Mouse (Mus musculus) left cerebral cortex, postnatal 36 days (tissue): ENCODE measurements around the gene Btn2a2. TPM values are rescaled to one million over a fixed set of nuclear protein-coding genes. Genes with fewer than 3 reads are reported as not detected.

Source experiments
- DNase-seq, 2 experiments: peaks; one replicate each; pipeline ENCODE4 v3.0.0; 2021 to 2022; ENCODE audit warnings: low spot score in 2 of 2, mixed read lengths in 1 of 2
- intact Hi-C: fragments of 180-260 bp; cut with DNase I; formaldehyde crosslinking; loops from one replicate; pipeline ENCODE4 v1.15.1; 2025
- total RNA-seq, 2 experiments: library from RNA; stranded (reverse); gene quantifications; 2 replicates each; pipeline ENCODE4 v1.2.3; 2021

The Btn2a2 gene
- total RNA-seq, 2 experiments from 2014 or later = 0.93 to 1.5 TPM

DNA sequence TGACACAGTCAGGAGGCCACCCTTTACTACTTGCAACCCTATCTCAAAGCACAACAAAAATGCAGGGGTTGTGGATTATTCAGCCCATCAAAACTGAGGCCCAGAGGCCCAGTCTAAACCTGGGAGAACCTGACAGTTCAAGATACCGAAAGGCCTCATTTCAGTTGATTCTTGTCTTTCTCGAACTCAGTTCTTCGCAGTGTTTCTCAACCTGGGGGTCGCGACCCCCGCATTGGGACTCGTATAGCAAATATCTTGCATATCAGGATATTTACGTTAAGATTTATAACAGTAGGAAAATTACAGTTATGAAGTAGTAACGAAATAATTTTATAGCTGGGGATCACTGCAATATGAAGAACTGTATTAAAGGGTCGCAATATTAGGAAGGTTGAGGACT is 37.2 kb upstream of the Btn2a2 start:
- no peak for DNase-seq
- intact Hi-C loops = no loop called here

DNA sequence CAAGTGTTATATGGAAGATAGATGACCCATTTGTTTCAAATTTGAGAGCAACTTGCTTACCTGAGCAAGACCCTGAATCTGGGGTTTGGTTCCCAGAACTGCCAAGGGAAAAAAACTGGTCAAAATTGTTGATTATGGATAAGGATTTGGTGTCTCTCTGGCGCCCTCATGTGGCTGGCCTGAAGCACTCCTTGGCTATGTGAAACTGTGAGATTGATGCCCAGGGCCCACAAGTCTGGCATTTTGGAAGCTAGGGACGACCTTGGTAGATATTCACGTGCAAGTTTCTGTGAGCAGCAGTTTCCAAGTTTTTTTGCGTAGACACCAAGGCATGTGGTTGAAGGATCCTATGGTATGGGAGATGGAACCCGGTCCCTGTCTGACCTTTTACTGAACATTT is 36.0 kb upstream of the Btn2a2 start:
- DNase-seq = peak; percentile 58 to 64
- intact Hi-C loops = no loop called here

DNA sequence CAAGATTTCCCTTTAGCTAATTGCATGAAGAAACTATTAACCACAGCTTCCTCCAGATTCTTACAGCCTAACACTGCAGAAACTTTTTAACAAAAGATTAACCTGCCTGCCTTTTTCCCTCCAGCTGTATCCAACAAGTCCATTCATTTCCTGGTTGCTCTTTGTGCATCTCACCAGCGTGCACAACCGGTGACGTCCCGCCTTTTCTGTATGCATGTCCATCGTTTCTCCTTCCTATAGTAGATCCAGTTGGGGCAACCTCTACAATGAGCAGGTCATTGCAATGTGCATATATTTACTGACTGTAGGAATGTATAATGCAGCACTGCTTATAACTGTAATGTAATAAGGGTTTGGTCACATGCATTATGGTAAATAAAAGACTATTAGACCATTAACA is 35.3 kb upstream of the Btn2a2 start:
- no peak for DNase-seq
- intact Hi-C loops = no loop called here

DNA sequence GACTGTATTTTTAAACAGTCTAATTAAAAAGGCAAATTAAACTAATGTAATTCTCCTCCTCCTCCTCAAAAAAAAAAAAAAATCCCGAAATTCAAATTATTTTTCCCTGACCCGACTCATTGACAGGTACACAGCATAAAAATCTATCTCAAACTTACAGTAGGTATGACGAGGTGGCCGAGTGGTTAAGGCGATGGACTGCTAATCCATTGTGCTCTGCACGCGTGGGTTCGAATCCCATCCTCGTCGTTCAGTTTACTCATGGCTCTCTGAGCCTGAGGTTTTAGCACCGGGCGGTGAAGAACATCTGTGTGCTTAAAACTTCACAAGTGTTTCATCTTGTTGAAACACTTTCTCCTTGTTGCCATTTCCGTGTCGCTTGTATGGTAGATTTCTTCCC is 33.0 kb upstream of the Btn2a2 start:
- DNase-seq = peak; percentile 72 to 79
- intact Hi-C loops = no loop called here

DNA sequence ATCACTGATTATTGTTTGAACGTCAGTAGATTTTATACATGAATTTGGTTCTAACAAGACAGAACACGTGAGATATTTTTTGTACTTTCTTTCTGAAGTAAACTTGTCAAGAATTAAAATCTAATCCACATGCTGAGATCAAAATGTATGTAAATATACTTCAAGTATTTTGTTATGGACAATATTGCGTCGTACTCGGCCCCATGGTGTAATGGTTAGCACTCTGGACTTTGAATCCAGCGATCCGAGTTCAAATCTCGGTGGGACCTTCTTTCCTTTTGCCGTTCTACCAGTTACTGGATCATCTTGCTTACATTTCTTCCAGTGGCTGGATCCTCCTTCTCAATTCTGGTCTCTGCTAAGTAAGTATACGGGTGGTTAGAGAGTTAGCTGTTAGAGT is 30.8 kb upstream of the Btn2a2 start:
- intact Hi-C loops = loop anchor here (2.0 to 5.0 kb wide), 2 partner anchors 83 to 1497 kb away; no protein-coding TSS in a partner anchor
- DNase-seq = peak; percentile 72 to 85

DNA sequence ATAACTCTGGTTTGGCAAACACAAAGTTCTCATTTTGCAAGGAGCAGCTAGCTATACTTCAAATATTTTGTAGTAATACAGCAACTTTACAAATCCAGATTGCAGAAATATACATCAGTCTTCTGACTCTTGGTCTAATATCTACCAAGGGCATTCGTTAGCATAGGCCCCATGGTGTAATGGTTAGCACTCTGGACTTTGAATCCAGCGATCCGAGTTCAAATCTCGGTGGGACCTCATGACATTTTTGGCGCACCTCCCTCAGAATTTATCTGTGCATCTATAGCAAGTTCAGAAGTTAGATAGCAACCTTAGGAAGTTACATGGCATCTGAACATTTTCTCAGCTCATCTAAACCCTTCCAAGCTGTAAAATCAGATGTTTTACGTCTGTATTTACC is 30.2 kb upstream of the Btn2a2 start:
- peak; percentile 72 to 78 for DNase-seq
- intact Hi-C loops = loop anchor here (2.0 to 5.0 kb wide), 2 partner anchors 82 to 1497 kb away; no protein-coding TSS in a partner anchor

DNA sequence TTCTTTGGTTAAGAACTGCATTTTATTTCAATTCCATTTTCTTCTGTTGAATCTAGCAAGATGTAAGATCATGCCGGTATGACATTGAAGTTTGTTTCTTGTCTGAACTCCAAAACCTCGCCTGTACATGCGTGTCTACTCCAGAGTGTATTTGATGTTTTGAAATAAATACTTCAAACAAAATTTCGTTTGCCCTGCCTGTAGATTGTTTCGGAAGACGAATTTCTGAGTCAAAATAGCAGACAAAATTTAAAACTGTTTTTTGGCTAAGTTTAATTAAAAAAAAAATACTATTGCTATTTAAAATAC is 29.6 kb upstream of the Btn2a2 start:
- intact Hi-C loops = loop anchor here (2.0 to 5.0 kb wide), 2 partner anchors 81 to 1496 kb away; no protein-coding TSS in a partner anchor

DNA sequence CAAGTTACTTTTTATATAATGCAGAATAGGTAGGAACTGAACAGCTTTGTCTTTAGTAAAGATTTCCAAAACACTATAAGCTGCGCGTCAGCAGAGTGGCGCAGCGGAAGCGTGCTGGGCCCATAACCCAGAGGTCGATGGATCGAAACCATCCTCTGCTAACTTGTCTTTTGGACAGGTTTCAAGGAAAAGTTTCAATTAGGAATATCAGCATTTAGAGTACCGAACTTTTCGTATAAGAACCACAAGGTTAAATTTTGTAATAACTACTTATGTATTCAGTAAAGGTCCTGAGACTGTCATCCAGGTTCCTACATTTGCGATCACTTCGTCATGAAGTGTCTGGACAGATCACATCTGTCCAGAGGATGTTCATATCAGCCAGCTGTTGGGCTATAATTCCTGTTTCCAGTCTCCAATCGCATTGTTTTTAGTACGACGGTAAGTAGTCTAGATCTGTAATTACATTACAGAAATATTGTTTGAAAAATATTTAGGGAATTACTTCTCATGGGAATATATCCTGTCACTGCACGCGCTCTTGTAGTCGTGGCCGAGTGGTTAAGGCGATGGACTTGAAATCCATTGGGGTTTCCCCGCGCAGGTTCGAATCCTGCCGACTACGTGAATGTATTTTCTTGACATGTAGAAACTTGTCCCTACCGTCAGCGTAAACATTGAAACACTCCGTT is 29.1 kb upstream of the Btn2a2 start:
- intact Hi-C loops = loop anchor here (2.0 to 5.0 kb wide), 2 partner anchors 81 to 1495 kb away; no protein-coding TSS in a partner anchor

More for the DNA sequence above, 29.6 kb upstream of the Btn2a2 start:
- no peak for DNase-seq

DNA sequence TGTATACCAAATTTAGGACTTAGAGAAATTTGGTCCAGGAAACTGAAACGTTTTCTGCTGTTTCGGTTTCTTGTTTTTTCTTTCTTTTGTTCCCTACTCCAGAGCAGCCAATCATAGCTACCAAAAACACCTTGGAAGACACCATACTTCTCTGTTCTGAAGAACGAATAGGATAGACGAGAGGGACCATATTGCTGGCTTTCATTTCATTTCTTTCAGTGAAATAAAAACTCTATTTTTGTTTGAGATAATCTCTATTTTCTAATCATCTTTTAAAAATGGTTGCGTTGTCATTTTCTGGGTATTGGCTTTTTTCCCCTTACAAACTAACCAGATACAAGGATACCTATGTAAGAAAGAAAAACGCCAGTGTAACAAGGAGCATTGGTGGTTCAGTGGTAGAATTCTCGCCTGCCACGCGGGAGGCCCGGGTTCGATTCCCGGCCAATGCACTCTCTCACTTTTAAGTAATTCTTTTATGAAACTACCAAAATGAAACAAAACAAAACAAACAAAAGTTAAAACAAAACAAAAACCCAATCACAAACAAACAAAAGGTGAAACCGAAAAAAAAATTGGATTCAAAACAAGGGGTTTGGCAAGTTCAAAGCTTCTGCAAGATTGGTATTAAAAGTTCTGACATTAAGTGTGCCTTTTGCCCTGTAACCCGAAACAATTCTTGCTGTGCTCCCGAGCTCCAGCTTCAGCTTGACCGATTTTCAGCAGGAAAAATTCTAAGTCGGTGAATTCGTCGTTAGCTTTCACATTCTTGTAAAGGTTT is 28.4 kb upstream of the Btn2a2 start:
- DNase-seq = peak; percentile 70 to 76
- intact Hi-C loops = loop anchor here (5.0 kb wide), 1 partner anchor 1495 kb away; no protein-coding TSS in a partner anchor

More for the DNA sequence above, 29.1 kb upstream of the Btn2a2 start:
- peak; percentile 89 to 90 for DNase-seq

DNA sequence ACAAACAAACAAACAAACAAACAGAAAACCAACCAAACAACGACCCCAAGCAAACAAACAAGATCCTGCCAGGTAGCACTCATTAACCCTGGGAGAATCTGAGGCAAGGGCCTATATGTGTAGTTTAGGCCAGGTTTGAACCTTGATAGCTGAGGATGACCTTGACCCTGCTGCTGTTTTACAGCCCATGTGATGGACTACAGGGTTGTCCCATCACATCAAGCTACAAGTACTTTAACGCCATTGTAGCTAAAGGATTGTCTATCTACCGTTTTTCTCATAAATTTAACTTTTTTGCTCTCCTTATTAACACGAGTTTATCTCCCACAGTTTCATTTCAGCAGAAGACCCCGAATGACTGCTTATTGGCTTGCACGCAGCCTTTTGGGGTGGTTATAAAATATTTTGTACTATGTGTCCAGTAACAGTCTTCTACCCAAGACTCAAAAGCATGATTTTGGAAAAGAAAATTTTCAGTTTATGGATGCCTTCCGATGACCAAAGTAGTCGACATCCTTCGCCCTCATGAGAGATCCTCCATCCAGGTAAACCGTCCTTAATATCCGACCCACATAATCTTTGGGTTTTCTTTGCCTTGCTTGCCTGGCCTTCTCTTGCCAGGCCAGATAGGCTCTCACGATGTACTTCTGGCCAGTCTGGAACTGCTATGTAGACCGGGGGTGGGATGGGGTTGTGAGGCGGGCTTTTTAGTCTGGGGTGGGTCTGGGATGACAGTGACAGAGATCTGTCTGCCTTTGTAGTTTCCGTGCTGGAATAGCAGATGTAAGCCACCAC is 27.4 kb upstream of the Btn2a2 start:
- DNase-seq = no peak
- intact Hi-C loops = loop anchor here (5.0 kb wide), 1 partner anchor 1494 kb away; no protein-coding TSS in a partner anchor

DNA sequence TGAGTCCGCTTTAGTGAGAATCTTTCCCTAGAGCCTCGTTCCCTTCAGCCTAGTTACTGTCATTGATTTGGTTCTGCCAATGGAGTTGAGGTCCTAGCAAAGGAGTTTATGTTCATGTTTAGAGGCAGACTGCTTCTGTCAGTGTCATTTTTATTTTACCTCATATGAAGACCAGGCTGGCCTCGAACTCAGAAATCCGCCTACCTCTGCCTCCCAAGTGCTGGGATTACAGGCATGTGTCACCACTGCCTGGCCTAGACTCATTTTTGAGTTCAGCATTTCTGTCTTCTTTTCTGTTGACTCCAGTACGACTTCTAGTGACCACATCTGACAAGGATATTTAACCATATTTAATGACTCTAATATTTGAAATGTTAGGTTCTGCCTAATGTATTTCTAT is 26.6 kb upstream of the Btn2a2 start:
- no peak for DNase-seq
- intact Hi-C loops = loop anchor here (5.0 kb wide), 1 partner anchor 1493 kb away; no protein-coding TSS in a partner anchor

DNA sequence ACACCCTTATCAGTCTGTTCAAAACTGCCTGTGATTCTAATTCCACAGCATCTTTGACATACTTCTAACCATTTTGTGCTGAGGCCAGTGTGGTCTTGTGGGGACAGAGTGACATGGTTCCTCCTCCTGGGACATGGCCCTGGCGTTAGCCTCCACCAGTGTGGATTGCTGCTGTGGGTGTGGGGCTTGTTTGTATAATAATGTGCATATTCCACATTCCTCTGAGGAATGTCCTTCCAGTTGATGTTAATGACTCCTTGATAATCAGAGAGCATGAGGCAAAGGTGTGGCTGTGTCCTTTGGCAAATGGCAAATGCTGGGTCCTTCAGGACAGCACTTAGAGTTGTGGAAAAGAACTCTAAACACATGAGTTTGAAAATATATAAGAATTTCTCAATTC is 24.9 kb upstream of the Btn2a2 start:
- intact Hi-C loops = no loop called here
- DNase-seq = no peak

DNA sequence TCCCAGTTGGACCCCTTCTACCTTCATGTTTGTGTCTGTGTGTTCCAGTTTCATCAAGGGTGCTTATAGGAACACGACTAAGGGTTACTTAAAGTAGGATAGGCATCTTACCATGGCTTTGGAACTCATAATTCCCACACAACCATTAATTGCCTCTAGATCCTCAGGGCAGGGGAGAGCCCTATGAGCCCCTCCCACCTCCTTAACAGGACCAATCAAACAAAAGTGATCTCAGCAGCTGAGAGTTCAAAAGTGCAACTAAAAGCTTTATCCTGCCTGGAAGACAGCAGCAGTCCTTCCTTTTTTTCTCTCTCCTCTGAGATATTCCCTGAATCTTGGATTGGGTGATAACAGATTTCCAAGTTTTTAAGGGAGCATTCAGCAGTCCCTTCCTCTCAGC is 21.5 kb upstream of the Btn2a2 start:
- DNase-seq = no peak
- intact Hi-C loops = no loop called here

DNA sequence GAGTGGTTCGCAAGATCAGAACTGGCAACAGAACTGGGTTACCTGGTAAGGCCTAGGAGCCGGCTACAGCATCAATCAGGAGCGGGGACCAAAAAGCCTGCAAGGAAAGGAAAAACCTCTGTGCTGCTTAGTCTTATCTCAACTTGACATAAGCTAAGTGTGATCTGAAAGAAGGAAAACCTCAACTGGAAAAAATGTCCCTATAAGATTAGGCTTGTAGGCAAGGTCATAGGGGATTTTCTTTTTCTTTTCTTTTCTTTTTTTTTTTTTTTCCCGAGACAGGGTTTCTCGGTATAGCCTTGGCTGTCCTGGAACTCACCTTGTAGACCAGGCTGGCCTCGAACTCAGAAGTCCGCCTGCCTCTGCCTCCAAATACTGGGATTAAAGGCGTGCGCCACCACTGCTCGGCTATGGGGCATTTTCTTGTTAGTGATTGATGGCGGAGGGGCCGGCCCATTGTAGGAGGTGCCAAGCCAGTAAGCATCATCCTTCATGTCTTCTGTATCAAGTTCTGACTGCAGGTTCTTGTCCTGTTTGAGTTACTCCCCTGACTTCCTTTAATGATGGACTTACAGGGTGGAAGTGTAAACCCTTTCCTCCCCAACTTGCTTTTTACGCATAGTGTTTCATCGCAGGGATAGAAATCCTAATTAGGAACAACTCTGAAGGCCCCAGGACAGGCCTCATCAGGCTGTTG is 18.3 kb upstream of the Btn2a2 start:
- DNase-seq = no peak
- intact Hi-C loops = no loop called here

DNA sequence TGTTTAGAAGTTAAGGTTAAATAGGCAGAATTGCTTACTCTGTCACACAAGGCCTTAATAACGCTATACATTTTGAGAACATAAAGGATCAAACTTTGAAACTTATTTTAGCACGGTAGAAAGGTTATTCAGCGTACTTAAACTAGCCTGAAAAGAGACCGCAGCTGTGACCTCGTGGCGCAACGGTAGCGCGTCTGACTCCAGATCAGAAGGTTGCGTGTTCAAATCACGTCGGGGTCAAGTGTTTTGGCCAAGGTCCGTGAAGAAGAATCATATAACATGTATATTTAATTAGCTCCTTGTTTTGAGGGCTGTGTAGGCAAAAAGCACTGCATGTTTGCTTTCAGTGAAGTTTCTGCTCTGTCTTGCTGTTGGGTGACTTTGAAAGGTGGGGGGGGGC is 17.7 kb upstream of the Btn2a2 start:
- no peak for DNase-seq
- intact Hi-C loops = no loop called here

DNA sequence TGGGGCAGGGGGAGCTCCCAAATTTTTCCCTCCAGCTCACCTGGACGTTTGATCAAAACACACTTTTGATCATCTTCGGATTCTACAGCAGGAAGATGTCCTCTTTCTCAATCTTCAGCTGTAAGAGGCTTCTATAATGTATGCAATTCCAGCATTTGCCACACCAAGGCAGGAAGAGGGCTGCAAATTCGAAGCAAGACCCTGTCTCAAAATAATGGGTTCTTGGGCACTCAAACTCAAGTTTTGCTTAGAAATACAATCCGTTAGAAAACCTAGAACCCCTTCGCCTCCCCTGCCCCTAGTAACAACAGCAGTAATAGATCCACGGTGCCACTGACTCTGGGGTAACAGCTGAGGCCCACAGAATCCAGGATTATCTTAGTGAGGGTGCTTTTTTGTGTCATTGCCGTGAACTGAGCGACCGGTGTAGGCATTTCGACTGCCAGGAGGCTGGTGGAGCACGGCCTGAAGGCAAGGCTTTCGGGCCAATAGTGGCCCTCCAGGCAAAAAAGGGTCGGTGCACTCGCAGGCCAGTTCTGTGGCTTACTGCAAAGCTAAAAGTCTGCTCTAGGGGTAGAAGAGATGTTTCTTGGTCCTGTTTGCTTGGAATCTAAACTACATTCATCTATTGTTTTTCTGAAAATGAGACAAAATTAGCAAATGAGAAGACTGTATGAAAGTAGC is 17.1 kb upstream of the Btn2a2 start:
- intact Hi-C loops = no loop called here
- DNase-seq = no peak

DNA sequence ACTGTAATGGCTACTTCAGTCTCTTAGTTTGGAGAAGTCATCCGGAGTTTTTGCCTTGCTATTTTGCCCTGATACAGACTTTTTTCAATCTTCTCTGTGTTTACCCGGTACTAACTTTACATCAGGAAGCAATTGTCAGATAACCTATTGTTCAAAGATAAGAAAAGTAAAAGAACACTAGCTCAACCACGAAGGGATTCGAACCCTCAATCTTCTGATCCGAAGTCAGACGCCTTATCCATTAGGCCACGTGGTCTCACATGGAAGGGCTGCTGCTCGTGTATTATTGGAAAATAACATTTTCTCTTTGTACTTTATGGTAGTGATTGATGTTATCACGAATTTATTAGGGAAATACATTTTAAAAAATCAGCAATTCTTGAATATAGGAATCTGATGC is 15.1 kb upstream of the Btn2a2 start:
- intact Hi-C loops = loop anchor here (5.0 kb wide), 1 partner anchor 41 kb away; no protein-coding TSS in a partner anchor
- DNase-seq = peak in 1 of 2 experiments; percentile 41

DNA sequence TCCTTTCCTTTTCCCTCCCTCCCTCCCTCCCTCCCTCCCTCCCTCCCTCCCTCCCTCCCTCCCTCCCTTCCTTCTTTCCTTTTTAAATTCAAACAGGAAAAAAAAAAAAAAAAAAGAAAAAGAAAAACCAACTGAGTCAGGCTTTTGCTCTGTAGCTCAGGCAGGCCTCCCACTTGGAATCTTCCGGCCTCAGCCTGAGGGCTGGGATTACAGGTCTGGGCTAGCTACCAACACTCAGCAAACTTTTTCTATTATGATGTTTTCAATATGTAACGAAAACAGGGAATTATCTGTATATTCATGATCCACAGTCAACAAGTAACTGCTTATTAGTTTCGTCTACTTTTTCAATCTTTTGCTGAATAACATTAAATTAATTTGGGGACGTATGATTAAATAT is 14.3 kb upstream of the Btn2a2 start:
- intact Hi-C loops = loop anchor here (5.0 kb wide), 1 partner anchor 41 kb away; no protein-coding TSS in a partner anchor

More for the DNA sequence above, 14.3 kb upstream of the Btn2a2 start:
- DNase-seq = no peak
